In genomic region chr8:106151041-106151440, GRCm38 (mm10) we compare ENCODE assay signal across 8 mouse cellular contexts. TPM values are rescaled to one million over a fixed set of nuclear protein-coding genes. Genes with fewer than 3 reads are reported as not detected.
DNase-seq lines count a peak whose midpoint lies in the region; ATAC-seq and TF ChIP-seq lines count a peak whose summit lies in the region.

No protein-coding gene starts in this region.

- H3K4me3 ChIP-seq in heart, embryonic 11.5 days (ENCODE audit: low read depth, low read length): peak overlapping the region; percentile 71
- peak overlapping the region; percentile 70 to 75 for H3K4me3 ChIP-seq in ES-E14 (ENCODE audit: insufficient read depth in 1 of 2, low read depth in 1 of 2, low read length in 2 of 2, poor library complexity in 1 of 2, severe bottlenecking in 1 of 2)
- H3K4me3 ChIP-seq in heart, embryonic 15.5 days: peak overlapping the region; percentile 76
- H3K4me3 ChIP-seq in macrophage (ENCODE audit: inconsistent target): peak overlapping the region; percentile 91

- H3K4me2 ChIP-seq in heart, embryonic 11.5 days: peak overlapping the region; percentile 81
- peak overlapping the region; percentile 77 for H3K4me2 ChIP-seq in heart, embryonic 15.5 days

- DNase-seq in heart, adult 9 months (ENCODE audit: low spot score in 2 of 2): no peak
- DNase-seq in ES-E14 (ENCODE audit: low read depth, low spot score): no peak
- DNase-seq in adrenal gland, postnatal 4 days (ENCODE audit: low spot score in 2 of 2): no peak
- DNase-seq in embryo, embryonic 9.5 days (ENCODE audit: extremely low spot score): no peak

- H3K27ac ChIP-seq in heart, embryonic 11.5 days (ENCODE audit: low read depth, low read length): no peak overlapping the region
- no peak overlapping the region for H3K27ac ChIP-seq in ES-E14 (ENCODE audit: insufficient read depth, low read depth, low read length, poor library complexity, severe bottlenecking)
- H3K27ac ChIP-seq in heart, embryonic 15.5 days: no peak overlapping the region
- peak overlapping the region; percentile 95 for H3K27ac ChIP-seq in macrophage

- no peak overlapping the region; the same call in 1 of the 2 replicates for H3K9ac ChIP-seq in heart, embryonic 11.5 days (ENCODE audit: low read depth, low read length)
- H3K9ac ChIP-seq in ES-E14 (ENCODE audit: insufficient read depth, low read depth, low read length, poor library complexity, severe bottlenecking): peak overlapping the region; percentile 68
- H3K9ac ChIP-seq in heart, embryonic 15.5 days: peak overlapping the region; percentile 68

- H3K36me3 ChIP-seq in heart, embryonic 11.5 days (ENCODE audit: control insufficient read depth, insufficient read depth, low read length): no peaks in the 10 kb centered on the region
- H3K36me3 ChIP-seq in ES-E14 (ENCODE audit: control insufficient read depth, insufficient read depth, low read length, poor library complexity, severe bottlenecking) (peaks cover 2% of the 10 kb centered on the region; the same call in 1 of the 2 replicates), macrophage (ENCODE audit: inconsistent target) (peaks cover 13% of the 10 kb centered on the region; the same call in 1 of the 2 replicates)
- no peaks in the 10 kb centered on the region for H3K36me3 ChIP-seq in heart, embryonic 15.5 days

- WGBS in heart, embryonic 11.5 days (ENCODE audit: insufficient replicate concordance): 77% methylated on average over 9 of the region's 9 CpGs
- 74% methylated on average over 9 of the region's 9 CpGs for WGBS in heart, embryonic 15.5 days
- 50% methylated on average over 8 of the region's 9 CpGs for WGBS in macrophage (ENCODE audit: missing documents)

- in situ Hi-C loops in ES-E14 (cut with MboI; ENCODE audit: low sequenced_read_pairs in 2 of 2, unreplicated experiment in 2 of 2): no loop called here

- no peaks in the 10 kb centered on the region for H3K9me3 ChIP-seq in heart, embryonic 11.5 days (replicated peaks; ENCODE audit: control insufficient read depth, low read length)
- no peaks in the 10 kb centered on the region for H3K9me3 ChIP-seq in ES-E14 (ENCODE audit: control insufficient read depth, insufficient read depth, low read depth, low read length)
- no peaks in the 10 kb centered on the region for H3K9me3 ChIP-seq in heart, embryonic 15.5 days (replicated peaks)

- H3K27me3 ChIP-seq in heart, embryonic 11.5 days (ENCODE audit: control insufficient read depth, insufficient read depth, low read length): no peaks in the 10 kb centered on the region
- no peaks in the 10 kb centered on the region for H3K27me3 ChIP-seq in heart, embryonic 15.5 days

- no peak for ATAC-seq in heart, embryonic 11.5 days (replicated peaks; ENCODE audit: insufficient number of reproducible peaks, low FRiP score, low TSS enrichment)
- ATAC-seq in heart, embryonic 15.5 days (replicated peaks; ENCODE audit: insufficient number of reproducible peaks, insufficient read depth, low FRiP score, low read depth): no peak
- no peak for ATAC-seq in CD4-positive, CD25-positive, alpha-beta regulatory T cell, adult 4 months

- peaks cover 59% of the 10 kb centered on the region for H3K79me2 ChIP-seq in macrophage (ENCODE audit: inconsistent target)

- H3K4me1 ChIP-seq in heart, embryonic 11.5 days (ENCODE audit: control insufficient read depth, insufficient read depth, low read length): peaks cover 12% of the 10 kb centered on the region; the same call in 1 of the 2 replicates
- H3K4me1 ChIP-seq in ES-E14 (ENCODE audit: control insufficient read depth in 2 of 2, insufficient read depth in 2 of 2, low read length in 2 of 2, poor library complexity in 1 of 2): peaks cover 0 to 3% of the 10 kb centered on the region in 2 experiments; a peak in 1 of 4 replicates
- peaks cover 22% of the 10 kb centered on the region for H3K4me1 ChIP-seq in heart, embryonic 15.5 days (replicated peaks)

TF ChIP-seq in ES-E14, 5 proteins besides CTCF, POLR2A, EP300 and RAD21:
- TF ChIP-seq ZC3H11A (IDR thresholded peaks at IDR 0.05; ENCODE audit: borderline replicate concordance, low read depth, low read length): no peak
- TF ChIP-seq ZNF384 (IDR thresholded peaks at IDR 0.05; ENCODE audit: low read depth, low read length): no peak
- no peak for TF ChIP-seq MAFK (IDR thresholded peaks at IDR 0.05; ENCODE audit: insufficient read depth, low read depth, low read length)
- no peak for TF ChIP-seq CHD2 (IDR thresholded peaks at IDR 0.05; ENCODE audit: low read depth, low read length)
- no peak for TF ChIP-seq HCFC1 (IDR thresholded peaks at IDR 0.05; ENCODE audit: borderline replicate concordance, insufficient read depth, low read length)

RNA-seq across cellular contexts. Expression of gene Pla2g15, which starts 0.8 kb away (rescaled TPM):
- polyA plus RNA-seq in heart, embryonic 11.5 days (2014; fragmentation: Nextera tagmentation; extraction: Ambion mirVana): 3.0 and 7.2 TPM in 2 replicates
- total RNA-seq in ES-E14 (2012; rRNA removed): 26.0 and 38.8 TPM in 2 replicates
- 7.0 and 9.4 TPM in 2 replicates for polyA plus RNA-seq in heart, embryonic 15.5 days (2015; fragmentation: Nextera tagmentation; extraction: Ambion mirVana)
- 10 to 100 TPM in 23 of 26 experiments, 1 to 10 TPM in 3; 6.3 to 91.3 (median 35.9) TPM for total RNA-seq in macrophage (2018; cell fraction: chromatin; rRNA removed)
- 100 to 1,000 TPM in 25 of 26 experiments, 10 to 100 TPM in 1; 99.8 to 275 (median 173) TPM for total RNA-seq in macrophage (2018; cell fraction: cytosol; rRNA removed)
- total RNA-seq in macrophage (2018; cell fraction: nucleus; rRNA removed): 100 to 1,000 TPM in 25 of 26 experiments, 10 to 100 TPM in 1; 43.3 to 265 (median 215) TPM
- polyA plus RNA-seq in macrophage (2018): 132 to 176 TPM (median 135 TPM) in 3 replicates
- 10 to 100 TPM; 17.3 to 17.6 TPM for total RNA-seq in adrenal gland, postnatal 4 days (2021)
- 1 to 10 TPM; 4.8 to 7.7 TPM for polyA plus RNA-seq in CD4-positive, CD25-positive, alpha-beta regulatory T cell, adult 4 months (2017; shearing (Covaris generic))

RNA-seq across cellular contexts. Expression of gene Esrp2, which starts 14.3 kb away (rescaled TPM):
- 1.3 and 1.4 TPM in 2 replicates for polyA plus RNA-seq in heart, embryonic 11.5 days (2014; fragmentation: Nextera tagmentation; extraction: Ambion mirVana)
- total RNA-seq in ES-E14 (2012; rRNA removed): 12.5 and 20.1 TPM in 2 replicates
- polyA plus RNA-seq in heart, embryonic 15.5 days (2015; fragmentation: Nextera tagmentation; extraction: Ambion mirVana): 1.5 and 6.1 TPM in 2 replicates
- total RNA-seq in macrophage (2018; cell fraction: chromatin; rRNA removed): not detected
- total RNA-seq in macrophage (2018; cell fraction: cytosol; rRNA removed): under 1 TPM in 1 of 26 experiments, not detected in 25; 0.10 TPM
- not detected for total RNA-seq in macrophage (2018; cell fraction: nucleus; rRNA removed)
- not detected in 3 replicates for polyA plus RNA-seq in macrophage (2018)
- total RNA-seq in adrenal gland, postnatal 4 days (2021): 1 to 10 TPM; 7.2 to 8.8 TPM
- polyA plus RNA-seq in CD4-positive, CD25-positive, alpha-beta regulatory T cell, adult 4 months (2017; shearing (Covaris generic)): not detected

RNA-seq across cellular contexts. Expression of gene Slc7a6, which starts 17.6 kb away (rescaled TPM):
- 64.5 and 67.4 TPM in 2 replicates for polyA plus RNA-seq in heart, embryonic 11.5 days (2014; fragmentation: Nextera tagmentation; extraction: Ambion mirVana)
- total RNA-seq in ES-E14 (2012; rRNA removed): 44.2 and 46.2 TPM in 2 replicates
- polyA plus RNA-seq in heart, embryonic 15.5 days (2015; fragmentation: Nextera tagmentation; extraction: Ambion mirVana): 29.6 and 33.3 TPM in 2 replicates
- total RNA-seq in macrophage (2018; cell fraction: chromatin; rRNA removed): 10 to 100 TPM in 13 of 26 experiments, 1 to 10 TPM in 13; 4.6 to 16.6 (median 9.9) TPM
- total RNA-seq in macrophage (2018; cell fraction: cytosol; rRNA removed): 1 to 10 TPM; 3.3 to 5.8 (median 4.6) TPM
- 10 to 100 TPM in 13 of 26 experiments, 1 to 10 TPM in 13; 3.4 to 26.8 (median 9.7) TPM for total RNA-seq in macrophage (2018; cell fraction: nucleus; rRNA removed)
- 4.4 to 10.2 TPM (median 4.9 TPM) in 3 replicates for polyA plus RNA-seq in macrophage (2018)
- 10 to 100 TPM; 21.0 to 25.3 TPM for total RNA-seq in adrenal gland, postnatal 4 days (2021)
- polyA plus RNA-seq in CD4-positive, CD25-positive, alpha-beta regulatory T cell, adult 4 months (2017; shearing (Covaris generic)): 10 to 100 TPM; 28.6 to 43.7 TPM

RNA-seq across cellular contexts. Expression of gene Slc7a6os, which starts 59.7 kb away (rescaled TPM):
- polyA plus RNA-seq in heart, embryonic 11.5 days (2014; fragmentation: Nextera tagmentation; extraction: Ambion mirVana): 27.2 and 31.7 TPM in 2 replicates
- 66.2 and 69.1 TPM in 2 replicates for total RNA-seq in ES-E14 (2012; rRNA removed)
- polyA plus RNA-seq in heart, embryonic 15.5 days (2015; fragmentation: Nextera tagmentation; extraction: Ambion mirVana): 19.5 and 22.2 TPM in 2 replicates
- 100 to 1,000 TPM in 1 of 26 experiments, 10 to 100 TPM in 25; 47.2 to 110 (median 65.9) TPM for total RNA-seq in macrophage (2018; cell fraction: chromatin; rRNA removed)
- 10 to 100 TPM; 16.5 to 30.5 (median 23.5) TPM for total RNA-seq in macrophage (2018; cell fraction: cytosol; rRNA removed)
- total RNA-seq in macrophage (2018; cell fraction: nucleus; rRNA removed): 100 to 1,000 TPM in 2 of 26 experiments, 10 to 100 TPM in 24; 34.0 to 117 (median 67.3) TPM
- 28.1 to 38.1 TPM (median 29.3 TPM) in 3 replicates for polyA plus RNA-seq in macrophage (2018)
- total RNA-seq in adrenal gland, postnatal 4 days (2021): 10 to 100 TPM; 34.1 to 38.0 TPM
- polyA plus RNA-seq in CD4-positive, CD25-positive, alpha-beta regulatory T cell, adult 4 months (2017; shearing (Covaris generic)): 10 to 100 TPM; 24.6 to 28.9 TPM

RNA-seq across cellular contexts. Expression of gene Prmt7, which starts 59.7 kb away (rescaled TPM):
- 40.1 and 41.8 TPM in 2 replicates for polyA plus RNA-seq in heart, embryonic 11.5 days (2014; fragmentation: Nextera tagmentation; extraction: Ambion mirVana)
- total RNA-seq in ES-E14 (2012; rRNA removed): 55.8 and 66.1 TPM in 2 replicates
- polyA plus RNA-seq in heart, embryonic 15.5 days (2015; fragmentation: Nextera tagmentation; extraction: Ambion mirVana): 28.0 and 37.4 TPM in 2 replicates
- total RNA-seq in macrophage (2018; cell fraction: chromatin; rRNA removed): 10 to 100 TPM in 24 of 26 experiments, 1 to 10 TPM in 2; 6.7 to 66.1 (median 20.5) TPM
- 10 to 100 TPM in 15 of 26 experiments, 1 to 10 TPM in 11; 6.6 to 15.0 (median 10.6) TPM for total RNA-seq in macrophage (2018; cell fraction: cytosol; rRNA removed)
- total RNA-seq in macrophage (2018; cell fraction: nucleus; rRNA removed): 10 to 100 TPM in 18 of 26 experiments, 1 to 10 TPM in 8; 5.4 to 55.3 (median 12.9) TPM
- polyA plus RNA-seq in macrophage (2018): 9.7 to 30.4 TPM (median 17.5 TPM) in 3 replicates
- 10 to 100 TPM; 28.2 to 29.8 TPM for total RNA-seq in adrenal gland, postnatal 4 days (2021)
- 10 to 100 TPM; 31.5 to 46.0 TPM for polyA plus RNA-seq in CD4-positive, CD25-positive, alpha-beta regulatory T cell, adult 4 months (2017; shearing (Covaris generic))

Comparison
In these comparisons a context has a peak if more than half of its experiments do, and no peak if none do; other contexts are left out.
1. RNA of gene Pla2g15, which starts 0.8 kb away (polyA plus RNA-seq): 132 to 176 TPM in macrophage; 4.8 to 7.7 TPM in CD4-positive, CD25-positive, alpha-beta regulatory T cell, adult 4 months, 7.0 to 9.4 TPM in heart, embryonic 15.5 days and 3.0 to 7.2 TPM in heart, embryonic 11.5 days; every median in the first group is over 10 times any median in the second.
2. Peak in every context shown above with its lines, with median percentiles within 50 percentile points of each other: H3K4me3 ChIP-seq.